Mouse (Mus musculus): ENCODE results near the gene Tmem199. TPM values are rescaled to one million over a fixed set of nuclear protein-coding genes. Genes with fewer than 3 reads are reported as not detected.

The Tmem199 gene
- total RNA-seq, 2 experiments from 2014 or later, result 44.2 to 45.7 TPM

DNA sequence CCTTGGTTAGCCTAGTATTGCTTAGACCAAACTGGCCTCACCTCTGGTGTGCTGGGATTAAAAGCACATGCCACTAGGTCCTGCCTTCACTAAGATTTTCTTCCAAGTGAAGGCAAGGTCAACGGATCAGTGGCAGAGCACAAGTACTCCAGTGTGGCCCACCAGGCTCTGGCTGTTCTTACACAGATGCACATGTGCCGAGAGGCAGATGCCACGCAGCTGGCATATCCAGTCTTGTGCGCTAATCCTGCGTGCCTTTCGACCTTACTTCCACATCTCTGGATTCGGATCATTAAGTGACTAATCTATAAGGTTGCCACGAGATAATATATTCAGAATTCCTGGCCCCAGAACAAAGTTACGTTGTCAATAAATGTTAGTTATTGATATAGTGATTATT, 46.9 kb downstream of the Tmem199 start:
- no peak for TF ChIP-seq CTCF (conservative IDR thresholded peaks at IDR 0.05)
- DNase-seq (ENCODE audit: low spot score in 2 of 2), result no peak
- Histone ChIP-seq H3K4me3 (peak overlapping the region; percentile 73), H3K27ac (peak overlapping the region; percentile 91; the same call in 1 of the 2 replicates)

DNA sequence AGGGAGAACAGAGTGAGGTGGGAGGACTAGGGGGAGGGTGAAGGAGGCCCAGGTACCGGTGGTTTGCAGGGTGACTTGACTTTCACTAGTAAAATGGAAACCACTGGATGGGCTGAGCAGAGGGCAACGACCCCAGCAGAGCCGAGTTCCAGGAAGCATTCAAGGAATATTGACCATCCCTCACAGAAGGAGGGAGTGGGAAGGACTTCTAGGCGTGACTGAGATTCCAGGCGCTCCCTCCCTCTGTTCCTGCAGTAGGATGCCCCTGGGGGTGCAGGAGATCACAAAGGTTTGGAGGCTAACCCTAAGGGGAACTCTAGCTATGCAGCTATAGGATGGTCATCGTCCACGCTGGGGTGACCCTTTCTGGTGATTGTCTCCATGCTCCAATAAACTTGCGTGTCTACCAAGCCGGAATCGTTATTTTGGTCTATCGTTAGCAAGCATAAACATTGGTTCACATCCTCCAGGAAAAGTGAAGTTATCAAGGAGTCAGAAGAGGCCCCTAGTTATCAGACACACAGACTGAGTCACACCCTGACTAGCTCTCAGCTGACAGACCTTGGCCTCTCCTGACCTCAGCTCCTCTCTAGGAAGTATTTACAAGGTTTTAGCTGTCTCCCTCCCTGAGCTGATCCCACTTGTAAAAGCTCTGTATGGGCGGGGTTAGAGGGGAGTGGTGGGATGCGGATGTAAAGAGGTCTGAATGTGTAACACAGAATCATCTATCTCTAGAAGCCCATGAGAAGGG, 48.5 kb downstream of the Tmem199 start:
- TF ChIP-seq CTCF (conservative IDR thresholded peaks at IDR 0.05), result no peak
- DNase-seq (ENCODE audit: low spot score in 2 of 2), result no peak
- H3K27ac ChIP-seq, result 0 out of 2 replicates have a peak overlapping the region, but pooled peaks have one; percentile 18
- H3K4me3 ChIP-seq, result no peak overlapping the region

GRCm38 (mm10) chr11:78462669-78463068, 49.3 kb downstream of the Tmem199 start:
- DNase-seq (ENCODE audit: low spot score in 2 of 2), result no peak
- Histone ChIP-seq H3K4me3 (no peak overlapping the region), H3K27ac (no peak overlapping the region)
- TF ChIP-seq CTCF (conservative IDR thresholded peaks at IDR 0.05), result no peak

- TF ChIP-seq CTCF (conservative IDR thresholded peaks at IDR 0.05), result peak; percentile 59
- H3K27ac ChIP-seq, result no peak overlapping the region
- H3K4me3 ChIP-seq, result no peak overlapping the region
- no peak for DNase-seq (ENCODE audit: low spot score in 2 of 2)
Measured at GRCm38 (mm10) chr11:78461894-78462293, 50.1 kb downstream of the Tmem199 start.

DNA sequence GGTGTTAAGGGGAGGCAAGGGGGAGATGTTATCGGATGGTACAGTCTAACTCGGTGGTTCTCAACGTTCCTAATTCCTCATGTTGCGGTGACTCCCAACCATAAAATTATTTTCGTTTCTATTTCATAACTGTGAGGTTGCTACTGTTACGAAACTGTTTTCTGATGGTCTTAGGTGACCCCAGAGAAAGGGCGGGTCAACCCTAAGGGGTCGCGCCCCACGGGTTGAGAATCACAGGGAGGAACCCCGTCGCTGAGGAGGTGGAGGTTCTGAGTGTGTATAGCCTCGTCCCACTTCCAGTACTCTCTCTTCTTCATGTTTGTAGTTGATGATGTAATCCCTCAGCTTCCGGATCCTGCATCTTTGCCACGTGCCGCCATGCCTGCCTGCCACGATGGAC, 53.2 kb downstream of the Tmem199 start:
- DNase-seq (ENCODE audit: low spot score in 2 of 2), result no peak
- no peak overlapping the region for H3K27ac ChIP-seq
- TF ChIP-seq CTCF (conservative IDR thresholded peaks at IDR 0.05), result no peak

More for the DNA sequence above, 53.2 kb downstream of the Tmem199 start:
- no peak overlapping the region for H3K4me3 ChIP-seq

Other genes starting within 250 kb of the Tmem199 start
- 10 to 100 TPM in 1 of 2 experiments, 1 to 10 TPM in 1; 5.6 to 12.2 TPM for gene BC030499, start 221.3 kb downstream of the Tmem199 start, total RNA-seq (2021)
- 1 to 10 TPM; 8.3 to 8.5 TPM for gene Spag5, start 210.6 kb downstream of the Tmem199 start, total RNA-seq (2021)
- gene Aldoc, start 189.2 kb downstream of the Tmem199 start, total RNA-seq (2021), result 100 to 1,000 TPM; 853 to 900 TPM
- gene Pigs, start 183.8 kb downstream of the Tmem199 start, total RNA-seq (2021), result 10 to 100 TPM; 58.2 to 59.9 TPM
- 10 to 100 TPM; 27.8 to 33.9 TPM for gene Unc119, start 168.7 kb downstream of the Tmem199 start, total RNA-seq (2021)
- gene Foxn1, start 125.6 kb downstream of the Tmem199 start, total RNA-seq (2021), result not detected
- not detected for gene Slc13a2, start 90.0 kb downstream of the Tmem199 start, total RNA-seq (2021)
- 10 to 100 TPM; 11.7 to 12.3 TPM for gene Slc46a1, start 46.5 kb downstream of the Tmem199 start, total RNA-seq (2021)
- gene Sarm1, start 14.4 kb downstream of the Tmem199 start, total RNA-seq (2021), result 10 to 100 TPM; 39.2 to 45.4 TPM
- gene Vtn, start 13.1 kb downstream of the Tmem199 start, total RNA-seq (2021), result 10 to 100 TPM; 59.6 to 69.2 TPM
- gene Sebox, start 8.7 kb downstream of the Tmem199 start, total RNA-seq (2021), result 1 to 10 TPM; 4.5 to 4.7 TPM
- gene Poldip2, start within 50 bp of the Tmem199 start, total RNA-seq (2021), result 100 to 1,000 TPM; 121 to 122 TPM
- gene Tnfaip1, start 24.2 kb upstream of the Tmem199 start, total RNA-seq (2021), result 10 to 100 TPM; 29.9 to 31.3 TPM
- gene Ift20, start 24.2 kb upstream of the Tmem199 start, total RNA-seq (2021), result 10 to 100 TPM; 77.7 to 80.2 TPM
- gene Tmem97, start 38.6 kb upstream of the Tmem199 start, total RNA-seq (2021), result 10 to 100 TPM; 10.6 to 12.2 TPM
- gene Nlk, start 185.2 kb upstream of the Tmem199 start, total RNA-seq (2021), result 10 to 100 TPM; 39.3 to 43.0 TPM
- 10 to 100 TPM; 20.0 to 20.7 TPM for gene Ccnq, start 239.6 kb upstream of the Tmem199 start, total RNA-seq (2021)

Measured in layer of hippocampus, adult 2 months (tissue).